8 mouse cellular contexts compared by ENCODE assay signal in genomic region chr3:142620956-142621562, GRCm38 (mm10). TPM values are rescaled to one million over a fixed set of nuclear protein-coding genes. Genes with fewer than 3 reads are reported as not detected.
DNase-seq lines count a peak whose midpoint lies in the region; ATAC-seq and TF ChIP-seq lines count a peak whose summit lies in the region.

No protein-coding gene starts in this region.

- H3K27me3 ChIP-seq in hindbrain, postnatal 0 days (ENCODE audit: insufficient read depth, low read length), result no peaks in the 10 kb centered on the region
- no peaks in the 10 kb centered on the region for H3K27me3 ChIP-seq in hindbrain, embryonic 10.5 days (ENCODE audit: insufficient read depth, poor library complexity, severe bottlenecking)

- WGBS in hindbrain, postnatal 0 days, result 61% methylated on average over 3 of the region's 3 CpGs
- WGBS in hindbrain, embryonic 10.5 days, result 57% methylated on average over 3 of the region's 3 CpGs

- no peak for ATAC-seq in hindbrain, postnatal 0 days

- H3K9me3 ChIP-seq in hindbrain, postnatal 0 days (ENCODE audit: low read length), result no peaks in the 10 kb centered on the region
- H3K9me3 ChIP-seq in hindbrain, embryonic 10.5 days, result no peaks in the 10 kb centered on the region

- peak; percentile 31 for DNase-seq in hindbrain, postnatal 0 days (ENCODE audit: low spot score)
- DNase-seq in hindbrain, embryonic 10.5 days (ENCODE audit: low spot score), result no peak
- peak; percentile 78 for DNase-seq in NIH3T3 (ENCODE audit: low read depth)
- peak; percentile 84 for DNase-seq in induced T-regulatory cell, adult 2 months (ENCODE audit: low read depth)
- DNase-seq in naive thymus-derived CD4-positive, alpha-beta T cell, adult 2 months (ENCODE audit: low read depth), result peak; percentile 77
- no peak for DNase-seq in right cerebral cortex, postnatal 36 days (ENCODE audit: low spot score in 2 of 2)
- no peak for DNase-seq in left cerebral cortex, postnatal 36 days (ENCODE audit: low spot score in 2 of 2)
- DNase-seq in frontal cortex, postnatal 10 days (ENCODE audit: low spot score in 2 of 2), result no peak

- H3K9ac ChIP-seq in hindbrain, postnatal 0 days (replicated peaks; ENCODE audit: low read length), result no peak overlapping the region

- no peaks in the 10 kb centered on the region for H3K36me3 ChIP-seq in hindbrain, postnatal 0 days (ENCODE audit: insufficient read depth, low read length)
- H3K36me3 ChIP-seq in hindbrain, embryonic 10.5 days, result no peaks in the 10 kb centered on the region

- H3K4me3 ChIP-seq in hindbrain, postnatal 0 days (ENCODE audit: low read length), result no peak overlapping the region
- H3K4me3 ChIP-seq in hindbrain, embryonic 10.5 days, result no peak overlapping the region

- H3K4me2 ChIP-seq in hindbrain, postnatal 0 days (ENCODE audit: low read depth, low read length), result peak overlapping the region; percentile 35; the same call in 1 of the 2 replicates

- H3K27ac ChIP-seq in hindbrain, postnatal 0 days, result no peak overlapping the region
- H3K27ac ChIP-seq in hindbrain, embryonic 10.5 days, result no peak overlapping the region

- intact Hi-C loops in left cerebral cortex, postnatal 36 days (cut with DNase I), result no loop called here

- H3K4me1 ChIP-seq in hindbrain, postnatal 0 days (ENCODE audit: insufficient read depth, low read length), result no peaks in the 10 kb centered on the region
- no peaks in the 10 kb centered on the region for H3K4me1 ChIP-seq in hindbrain, embryonic 10.5 days (replicated peaks)

- peak; percentile 56 for TF ChIP-seq CTCF in hindbrain, postnatal 0 days (IDR thresholded peaks at IDR 0.05; ENCODE audit: low read depth)

RNA-seq across cellular contexts. Expression of gene Gbp2, which starts 0.7 kb away (rescaled TPM):
- total RNA-seq in hindbrain, postnatal 0 days (2014; rRNA removed), result 1.0 and 2.7 TPM in 2 replicates
- polyA plus RNA-seq in hindbrain, postnatal 0 days (2015; fragmentation: Nextera tagmentation; extraction: Ambion mirVana), result 1.3 TPM in 2 replicates
- 0.06 and 0.17 TPM in 2 replicates for polyA plus RNA-seq in hindbrain, embryonic 10.5 days (2016; fragmentation: Nextera tagmentation; extraction: Ambion mirVana)
- total RNA-seq in left cerebral cortex, postnatal 36 days (2021), result 1 to 10 TPM; 1.3 to 2.0 TPM

RNA-seq across cellular contexts. Expression of gene Gbp2b, which starts 26.4 kb away (rescaled TPM):
- 0.31 TPM in 1 of 2 replicates, not detected in the other for total RNA-seq in hindbrain, postnatal 0 days (2014; rRNA removed)
- 0.18 and 0.24 TPM in 2 replicates for polyA plus RNA-seq in hindbrain, postnatal 0 days (2015; fragmentation: Nextera tagmentation; extraction: Ambion mirVana)
- polyA plus RNA-seq in hindbrain, embryonic 10.5 days (2016; fragmentation: Nextera tagmentation; extraction: Ambion mirVana), result not detected in 2 replicates
- total RNA-seq in left cerebral cortex, postnatal 36 days (2021), result not detected

Comparison
In these comparisons a context has a peak if more than half of its experiments do, and no peak if none do; other contexts are left out.
1. DNase-seq: peak in hindbrain, postnatal 0 days (single experiment), NIH3T3 (single experiment), induced T-regulatory cell, adult 2 months (single experiment) and naive thymus-derived CD4-positive, alpha-beta T cell, adult 2 months (single experiment); none in hindbrain, embryonic 10.5 days (single experiment), right cerebral cortex, postnatal 36 days (0 of 2), left cerebral cortex, postnatal 36 days (0 of 2) and frontal cortex, postnatal 10 days (0 of 2).